ENCODE assay signal across 11 mouse cellular contexts in genomic region chr9:44690641-44691040, GRCm38 (mm10). TPM values are rescaled to one million over a fixed set of nuclear protein-coding genes. Genes with fewer than 3 reads are reported as not detected.
DNase-seq lines count a peak whose midpoint lies in the region; ATAC-seq and TF ChIP-seq lines count a peak whose summit lies in the region.
"Had no signal": no experiment of that assay in that cellular context is flagged by ENCODE, and none has a peak within 500 bp of the region (broad histone marks: within the 10 kb centered on the region; RNA-seq: fewer than 3 reads in every experiment).

No protein-coding gene starts in this region.

- no peak overlapping the region for H3K4me3 ChIP-seq in lung, embryonic 14.5 days (ENCODE audit: low read depth, low read length)
- no peak overlapping the region for H3K4me3 ChIP-seq in intestine, embryonic 15.5 days (replicated peaks)
- H3K4me3 ChIP-seq: midbrain, embryonic 12.5 days had no signal

- H3K9me3 ChIP-seq in lung, embryonic 14.5 days (ENCODE audit: low read depth, low read length) = no peaks in the 10 kb centered on the region
- no peaks in the 10 kb centered on the region for H3K9me3 ChIP-seq in intestine, embryonic 15.5 days
- H3K9me3 ChIP-seq: midbrain, embryonic 12.5 days had no signal

- TF ChIP-seq CTCF in lung, embryonic 14.5 days (IDR thresholded peaks at IDR 0.05; ENCODE audit: low read depth) = no peak

- no peak overlapping the region for H3K9ac ChIP-seq in lung, embryonic 14.5 days
- H3K9ac ChIP-seq in intestine, embryonic 15.5 days = no peak overlapping the region
- H3K9ac ChIP-seq: midbrain, embryonic 12.5 days had no signal

- peaks cover 79% of the 10 kb centered on the region for H3K36me3 ChIP-seq in lung, embryonic 14.5 days (ENCODE audit: insufficient read depth)
- peaks cover 9% of the 10 kb centered on the region for H3K36me3 ChIP-seq in intestine, embryonic 15.5 days

- no peaks in the 10 kb centered on the region for H3K4me1 ChIP-seq in lung, embryonic 14.5 days (ENCODE audit: insufficient read depth)
- H3K4me1 ChIP-seq in intestine, embryonic 15.5 days (replicated peaks) = peaks cover 16% of the 10 kb centered on the region

- no peak overlapping the region for H3K27ac ChIP-seq in lung, embryonic 14.5 days (ENCODE audit: low read depth)
- no peak overlapping the region for H3K27ac ChIP-seq in intestine, embryonic 15.5 days
- H3K27ac ChIP-seq: midbrain, embryonic 12.5 days had no signal

- no peaks in the 10 kb centered on the region for H3K27me3 ChIP-seq in lung, embryonic 14.5 days (ENCODE audit: insufficient read depth, low read length)
- H3K27me3 ChIP-seq in intestine, embryonic 15.5 days (replicated peaks) = no peaks in the 10 kb centered on the region
- H3K27me3 ChIP-seq: midbrain, embryonic 12.5 days had no signal

- WGBS in lung, embryonic 14.5 days = 33% methylated on average over 7 of the region's 7 CpGs
- 39% methylated on average over 7 of the region's 7 CpGs for WGBS in intestine, embryonic 15.5 days

- 0 out of 2 replicates have a peak, but pooled peaks have one; percentile 35 for ATAC-seq in lung, embryonic 14.5 days (ENCODE audit: insufficient read depth)
- ATAC-seq in intestine, embryonic 15.5 days = peak; percentile 65

- DNase-seq in cerebellum, adult 9-11 months = peak; percentile 18
- DNase-seq in cerebellum, adult 11-12 months = no peak
- peak; percentile 60 for DNase-seq in lung, embryonic 14.5 days
- no peak for DNase-seq in lung, postnatal 14 days
- peak; percentile 55 for DNase-seq in thymus, postnatal 25 days
- DNase-seq in left cerebral cortex, postnatal 25 days (ENCODE audit: low spot score in 2 of 2) = no peak
- DNase-seq in urinary bladder, adult 18-20 months (ENCODE audit: low spot score in 2 of 2) = no peak

- H3K4me2 ChIP-seq in lung, embryonic 14.5 days = no peak overlapping the region
- H3K4me2 ChIP-seq in intestine, embryonic 15.5 days (replicated peaks) = no peak overlapping the region
- H3K4me2 ChIP-seq: midbrain, embryonic 12.5 days had no signal

- intact Hi-C loops in left cerebral cortex, postnatal 25 days (cut with DNase I) = no loop called here

RNA-seq across cellular contexts. Expression of gene Treh, which starts 17.6 kb away (rescaled TPM):
- not detected in 2 replicates for polyA plus RNA-seq in lung, embryonic 14.5 days (2014; fragmentation: Nextera tagmentation; extraction: Ambion mirVana)
- not detected in 2 replicates for polyA plus RNA-seq in intestine, embryonic 15.5 days (2015; fragmentation: Nextera tagmentation; extraction: Ambion mirVana)
- total RNA-seq in left cerebral cortex, postnatal 25 days (2021) = under 1 TPM; 0.25 to 0.34 TPM
- total RNA-seq: layer of hippocampus, postnatal 10 days had no signal
- polyA plus RNA-seq: brain, embryonic 14.5 days; midbrain, embryonic 12.5 days had no signal

RNA-seq across cellular contexts. Expression of gene Phldb1, which starts 44.4 kb away (rescaled TPM):
- polyA plus RNA-seq in lung, embryonic 14.5 days (2014; fragmentation: Nextera tagmentation; extraction: Ambion mirVana) = 30.7 and 35.0 TPM in 2 replicates
- 17.6 and 18.9 TPM in 2 replicates for polyA plus RNA-seq in intestine, embryonic 15.5 days (2015; fragmentation: Nextera tagmentation; extraction: Ambion mirVana)
- 10 to 100 TPM; 54.9 to 70.7 TPM for total RNA-seq in left cerebral cortex, postnatal 25 days (2021)

Comparison
In these comparisons a context has a peak if more than half of its experiments do, and no peak if none do; other contexts are left out.
1. DNase-seq: peak in cerebellum, adult 9-11 months (single experiment), lung, embryonic 14.5 days (single experiment) and thymus, postnatal 25 days (single experiment); none in cerebellum, adult 11-12 months (single experiment), lung, postnatal 14 days (single experiment), left cerebral cortex, postnatal 25 days (0 of 2) and urinary bladder, adult 18-20 months (0 of 2).